ENCODE assay signal across 39 mouse cellular contexts in the genomic region with DNA sequence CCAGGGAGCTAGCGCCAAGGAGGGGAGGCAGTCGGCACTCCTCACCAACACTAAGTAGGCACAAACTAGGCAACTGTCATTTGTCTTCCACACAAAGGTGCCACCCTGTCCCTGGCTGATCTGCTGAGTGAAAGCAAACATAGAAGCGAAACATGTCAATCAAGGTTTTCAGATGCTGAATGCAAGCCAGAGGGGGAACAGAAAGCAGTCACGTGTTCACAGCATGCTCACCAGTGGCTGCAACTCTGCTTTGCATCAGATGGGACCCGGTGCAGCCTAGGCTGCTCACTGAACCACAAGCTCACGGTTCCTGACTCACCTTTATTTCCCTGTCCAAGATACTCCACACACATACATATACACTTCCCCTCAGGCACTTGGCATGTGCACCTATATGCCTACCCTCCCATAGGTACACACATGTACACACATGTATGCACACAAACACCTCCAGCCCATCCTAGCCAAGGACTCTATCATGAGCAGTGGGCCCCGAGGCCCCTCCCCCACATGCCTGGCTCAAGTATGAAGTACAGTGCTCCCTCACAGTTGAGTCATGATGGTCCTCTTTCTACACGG. TPM values are rescaled to one million over a fixed set of nuclear protein-coding genes. Genes with fewer than 3 reads are reported as not detected.
DNase-seq lines count a peak whose midpoint lies in the region; ATAC-seq and TF ChIP-seq lines count a peak whose summit lies in the region.
"Had no signal": no experiment of that assay in that cellular context is flagged by ENCODE, and none has a peak within 500 bp of the region (broad histone marks: within the 10 kb centered on the region; RNA-seq: fewer than 3 reads in every experiment).

No protein-coding gene starts in this region.

- no peak overlapping the region for H3K9ac ChIP-seq in kidney, embryonic 16.5 days (replicated peaks; ENCODE audit: low read length)
- H3K9ac ChIP-seq: heart, embryonic 13.5 days; hindbrain, embryonic 12.5 days; kidney, embryonic 15.5 days; liver, embryonic 14.5 days; lung, embryonic 14.5 days; neural tube, embryonic 12.5 days had no signal

- H3K27me3 ChIP-seq in kidney, embryonic 16.5 days (ENCODE audit: insufficient read depth, low read length) = no peaks in the 10 kb centered on the region
- no peaks in the 10 kb centered on the region for H3K27me3 ChIP-seq in kidney, adult 2 months (replicated peaks; ENCODE audit: control insufficient read depth, insufficient read depth, low read length)
- H3K27me3 ChIP-seq in splenic B cell, adult 2 months (ENCODE audit: control insufficient read depth, insufficient read depth, low read length, poor library complexity, severe bottlenecking) = no peaks in the 10 kb centered on the region
- H3K27me3 ChIP-seq: hindbrain, embryonic 12.5 days; kidney, embryonic 15.5 days; neural tube, embryonic 12.5 days had no signal

- no peaks in the 10 kb centered on the region for H3K4me1 ChIP-seq in kidney, embryonic 16.5 days (ENCODE audit: insufficient read depth, low read length)
- no peaks in the 10 kb centered on the region for H3K4me1 ChIP-seq in kidney, adult 2 months (ENCODE audit: control insufficient read depth, insufficient read depth, low read length)
- H3K4me1 ChIP-seq: heart, embryonic 13.5 days; hindbrain, embryonic 12.5 days; kidney, embryonic 15.5 days; neural tube, embryonic 12.5 days had no signal

- no peak for DNase-seq in kidney, adult 2 months
- peak; percentile 31 to 32 for DNase-seq in spleen, postnatal 36 days (ENCODE audit: low spot score in 2 of 2)
- DNase-seq in spleen, postnatal 4 days (ENCODE audit: low spot score in 2 of 2) = no peak
- peak; percentile 39 for DNase-seq in brain, adult 2 months (ENCODE audit: low read depth, low spot score)
- DNase-seq in splenic B cell, adult 2 months (ENCODE audit: low read depth, low spot score) = peak; percentile 35
- DNase-seq in cerebellum, postnatal 36 days = no peak
- DNase-seq: adrenal gland, adult 8-10 months; cerebellum, adult 11 months; cerebellum, adult 9-10 months; embryo, embryonic 11 days; gastrocnemius, adult 2 months; gastrocnemius, postnatal 36 days; heart, postnatal 14 days; kidney, adult 11 months; kidney, postnatal 36 days; layer of hippocampus, postnatal 36 days; left cerebral cortex, postnatal 4 days; liver; lung, embryonic 14.5 days; right cerebral cortex, adult 18-20 months; thymus, postnatal 14 days had no signal

- no peak overlapping the region for H3K4me2 ChIP-seq in kidney, embryonic 16.5 days (replicated peaks; ENCODE audit: low read depth, low read length)
- H3K4me2 ChIP-seq: heart, embryonic 13.5 days; hindbrain, embryonic 12.5 days; kidney, embryonic 15.5 days; lung, embryonic 14.5 days; midbrain, embryonic 11.5 days; neural tube, embryonic 12.5 days had no signal

- ATAC-seq in kidney, embryonic 16.5 days (ENCODE audit: low FRiP score, low TSS enrichment) = peak; percentile 31; the same call in 1 of the 2 replicates
- ATAC-seq: forebrain, embryonic 16.5 days; inflammation-experienced regulatory T-cells, adult 6 months had no signal

- no peaks in the 10 kb centered on the region for H3K36me3 ChIP-seq in kidney, embryonic 16.5 days (ENCODE audit: insufficient read depth, low read length)
- no peaks in the 10 kb centered on the region for H3K36me3 ChIP-seq in kidney, adult 2 months (ENCODE audit: control insufficient read depth, insufficient read depth, low read length)
- H3K36me3 ChIP-seq in splenic B cell, adult 2 months (ENCODE audit: control insufficient read depth, insufficient read depth, low read length, poor library complexity, severe bottlenecking) = no peaks in the 10 kb centered on the region
- H3K36me3 ChIP-seq: G1E; heart, embryonic 13.5 days; hindbrain, embryonic 12.5 days; kidney, embryonic 15.5 days; neural tube, embryonic 12.5 days had no signal

- TF ChIP-seq POLR2A in kidney, adult 2 months (IDR thresholded peaks at IDR 0.05; ENCODE audit: low read depth, low read length) = no peak

- no peak overlapping the region for H3K4me3 ChIP-seq in kidney, embryonic 16.5 days (ENCODE audit: low read length)
- H3K4me3 ChIP-seq in kidney, adult 2 months (ENCODE audit: insufficient read depth, low read depth, low read length) = no peak overlapping the region
- H3K4me3 ChIP-seq: erythroblast, embryonic 14.5 days; gastrocnemius, adult 2 months; heart, embryonic 13.5 days; hindbrain, embryonic 12.5 days; kidney, embryonic 15.5 days; myocyte; neural tube, embryonic 12.5 days had no signal

- 82% methylated on average over 8 of the region's 8 CpGs for WGBS in kidney, embryonic 16.5 days
- 82% methylated on average over 8 of the region's 8 CpGs for WGBS in kidney, adult 2 months

- no peak overlapping the region for H3K27ac ChIP-seq in kidney, embryonic 16.5 days (ENCODE audit: low read length)
- no peak overlapping the region for H3K27ac ChIP-seq in kidney, adult 2 months (ENCODE audit: insufficient read depth, low read depth, low read length)
- H3K27ac ChIP-seq: gastrocnemius, adult 2 months; heart, embryonic 13.5 days; hindbrain, embryonic 12.5 days; kidney, embryonic 15.5 days; liver, embryonic 14.5 days; neural tube, embryonic 12.5 days had no signal

- 0 out of 2 replicates have a peak, but pooled peaks cover 3% of the 10 kb centered on the region for H3K9me3 ChIP-seq in kidney, embryonic 16.5 days (ENCODE audit: low read length)
- H3K9me3 ChIP-seq: G1E; hindbrain, embryonic 12.5 days; kidney, embryonic 15.5 days; neural tube, embryonic 12.5 days had no signal

- TF ChIP-seq CTCF in kidney, adult 2 months (conservative IDR thresholded peaks at IDR 0.05; ENCODE audit: insufficient read depth, insufficient read length, low read depth, low read length) = no peak

RNA-seq across cellular contexts. Expression of a gene that starts 11.3 kb away (rescaled TPM):
- polyA plus RNA-seq in kidney, embryonic 16.5 days (2015; fragmentation: Nextera tagmentation; extraction: Ambion mirVana) = 4.6 and 4.9 TPM in 2 replicates
- 8.4 and 8.6 TPM in 2 replicates for polyA plus RNA-seq in kidney, adult 2 months (2012; rRNA removed)
- polyA plus RNA-seq: G1E; inflammation-experienced regulatory T-cells, adult 6 months had no signal

RNA-seq across cellular contexts. Expression of a gene that starts 29.3 kb away (rescaled TPM):
- not detected in 2 replicates for polyA plus RNA-seq in kidney, embryonic 16.5 days (2015; fragmentation: Nextera tagmentation; extraction: Ambion mirVana)
- not detected in 2 replicates for polyA plus RNA-seq in kidney, adult 2 months (2012; rRNA removed)
- polyA plus RNA-seq: C2C12; erythroblast, embryonic 14.5 days; forebrain, embryonic 11.5 days; forebrain, embryonic 16.5 days; G1E; heart, embryonic 13.5 days; hindbrain, embryonic 12.5 days; inflammation-experienced regulatory T-cells, adult 6 months; kidney, embryonic 15.5 days; liver, embryonic 14.5 days; lung, embryonic 14.5 days; midbrain, embryonic 11.5 days; midbrain, postnatal 0 days; myocyte; neural tube, embryonic 12.5 days; spleen, adult 2 months; urinary bladder, adult 2 months had no signal

RNA-seq across cellular contexts. Expression of a gene that starts 38.4 kb away (rescaled TPM):
- not detected in 2 replicates for polyA plus RNA-seq in kidney, embryonic 16.5 days (2015; fragmentation: Nextera tagmentation; extraction: Ambion mirVana)
- not detected in 2 replicates for polyA plus RNA-seq in kidney, adult 2 months (2012; rRNA removed)
- polyA plus RNA-seq: C2C12; erythroblast, embryonic 14.5 days; forebrain, embryonic 11.5 days; forebrain, embryonic 16.5 days; G1E; heart, embryonic 13.5 days; hindbrain, embryonic 12.5 days; inflammation-experienced regulatory T-cells, adult 6 months; kidney, embryonic 15.5 days; liver, embryonic 14.5 days; lung, embryonic 14.5 days; midbrain, embryonic 11.5 days; midbrain, postnatal 0 days; myocyte; neural tube, embryonic 12.5 days; spleen, adult 2 months; urinary bladder, adult 2 months had no signal

RNA-seq across cellular contexts. Expression of a gene that starts 44.5 kb away (rescaled TPM):
- polyA plus RNA-seq in kidney, embryonic 16.5 days (2015; fragmentation: Nextera tagmentation; extraction: Ambion mirVana) = not detected in 2 replicates
- not detected in 2 replicates for polyA plus RNA-seq in kidney, adult 2 months (2012; rRNA removed)
- polyA plus RNA-seq: C2C12; embryonic facial prominence, embryonic 14.5 days; erythroblast, embryonic 14.5 days; forebrain, embryonic 11.5 days; forebrain, embryonic 16.5 days; G1E; heart, embryonic 13.5 days; hindbrain, embryonic 12.5 days; inflammation-experienced regulatory T-cells, adult 6 months; kidney, embryonic 15.5 days; liver, embryonic 14.5 days; lung, embryonic 14.5 days; midbrain, embryonic 11.5 days; midbrain, postnatal 0 days; myocyte; neural tube, embryonic 12.5 days; spleen, adult 2 months; urinary bladder, adult 2 months had no signal

RNA-seq across cellular contexts. Expression of a gene that starts 55.3 kb away (rescaled TPM):
- not detected in 2 replicates for polyA plus RNA-seq in kidney, embryonic 16.5 days (2015; fragmentation: Nextera tagmentation; extraction: Ambion mirVana)
- not detected in 2 replicates for polyA plus RNA-seq in kidney, adult 2 months (2012; rRNA removed)
- polyA plus RNA-seq: C2C12; embryonic facial prominence, embryonic 14.5 days; erythroblast, embryonic 14.5 days; forebrain, embryonic 11.5 days; forebrain, embryonic 16.5 days; G1E; heart, embryonic 13.5 days; hindbrain, embryonic 12.5 days; inflammation-experienced regulatory T-cells, adult 6 months; kidney, embryonic 15.5 days; liver, embryonic 14.5 days; lung, embryonic 14.5 days; midbrain, embryonic 11.5 days; midbrain, postnatal 0 days; myocyte; neural tube, embryonic 12.5 days; spleen, adult 2 months; urinary bladder, adult 2 months had no signal

Comparison
In these comparisons a context has a peak if more than half of its experiments do, and no peak if none do; other contexts are left out.
1. DNase-seq: peak in spleen, postnatal 36 days (2 of 2), brain, adult 2 months (single experiment) and splenic B cell, adult 2 months (single experiment); none in kidney, adult 2 months (single experiment), spleen, postnatal 4 days (0 of 2) and cerebellum, postnatal 36 days (0 of 2).